Mouse (Mus musculus) midbrain, embryonic 15.5 days (tissue): ENCODE data around the gene Dnali1. TPM values are rescaled to one million over a fixed set of nuclear protein-coding genes. Genes with fewer than 3 reads are reported as not detected.

Experiments used
- ATAC-seq: fragments of 200-750 bp; cut with Nextera tagmentation; replicated peaks from 2 replicates; pipeline ENCODE4 v1.8.0; 2017; ENCODE audit warnings: moderate TSS enrichment
- H3K27ac ChIP-seq: fragments of 300-500 bp; sonication (generic); 2 replicates; pipeline ENCODE4 v1.5.1; 2015; ENCODE audit warnings: mild to moderate bottlenecking, inconsistent platforms
- H3K27me3 ChIP-seq: fragments of 300-500 bp; sonication (generic); replicated peaks from 2 replicates; pipeline ENCODE4 v1.6.1; 2015; ENCODE audit warnings: inconsistent platforms
- H3K36me3 ChIP-seq: fragments of 300-500 bp; sonication (generic); replicated peaks from 2 replicates; pipeline ENCODE4 v1.6.1; 2015; ENCODE audit warnings: inconsistent platforms
- H3K4me1 ChIP-seq: fragments of 300-500 bp; sonication (generic); 2 replicates; pipeline ENCODE4 v1.6.1; 2015; ENCODE audit warnings: inconsistent platforms
- H3K4me2 ChIP-seq: fragments of 300-500 bp; sonication (generic); 2 replicates; pipeline ENCODE4 v1.6.1; 2015; ENCODE audit warnings: inconsistent platforms, mild to moderate bottlenecking, moderate library complexity
- H3K4me3 ChIP-seq: fragments of 300-500 bp; sonication (generic); 2 replicates; pipeline ENCODE4 v1.5.1; 2015; ENCODE audit warnings: mild to moderate bottlenecking, inconsistent platforms
- H3K9ac ChIP-seq: fragments of 300-500 bp; sonication (generic); 2 replicates; pipeline ENCODE4 v1.6.1; 2015; ENCODE audit warnings: mild to moderate bottlenecking, inconsistent platforms
- H3K9me3 ChIP-seq: fragments of 300-500 bp; sonication (generic); 2 replicates; pipeline ENCODE4 v1.6.1; 2016; ENCODE audit warnings: inconsistent platforms
- WGBS: fragments of 180-500 bp; shearing (Covaris S2); methylation state at CpG from one replicate; pipeline ENCODE4 v1.1.7; 2015; ENCODE audit warnings: mixed read lengths; 5-methylcytosine and 5-hydroxymethylcytosine counted together
- polyA plus RNA-seq: library from polyadenylated mRNA; unstranded; fragments of >200 nt; fragmentation: Nextera tagmentation; extraction: Ambion mirVana; gene quantifications from 2 replicates; pipeline ENCODE4 v1.2.1, GENCODE M21; 2015

The Dnali1 gene
- polyA plus RNA-seq, 1 experiment from 2014 or later, result 1.5 TPM

DNA sequence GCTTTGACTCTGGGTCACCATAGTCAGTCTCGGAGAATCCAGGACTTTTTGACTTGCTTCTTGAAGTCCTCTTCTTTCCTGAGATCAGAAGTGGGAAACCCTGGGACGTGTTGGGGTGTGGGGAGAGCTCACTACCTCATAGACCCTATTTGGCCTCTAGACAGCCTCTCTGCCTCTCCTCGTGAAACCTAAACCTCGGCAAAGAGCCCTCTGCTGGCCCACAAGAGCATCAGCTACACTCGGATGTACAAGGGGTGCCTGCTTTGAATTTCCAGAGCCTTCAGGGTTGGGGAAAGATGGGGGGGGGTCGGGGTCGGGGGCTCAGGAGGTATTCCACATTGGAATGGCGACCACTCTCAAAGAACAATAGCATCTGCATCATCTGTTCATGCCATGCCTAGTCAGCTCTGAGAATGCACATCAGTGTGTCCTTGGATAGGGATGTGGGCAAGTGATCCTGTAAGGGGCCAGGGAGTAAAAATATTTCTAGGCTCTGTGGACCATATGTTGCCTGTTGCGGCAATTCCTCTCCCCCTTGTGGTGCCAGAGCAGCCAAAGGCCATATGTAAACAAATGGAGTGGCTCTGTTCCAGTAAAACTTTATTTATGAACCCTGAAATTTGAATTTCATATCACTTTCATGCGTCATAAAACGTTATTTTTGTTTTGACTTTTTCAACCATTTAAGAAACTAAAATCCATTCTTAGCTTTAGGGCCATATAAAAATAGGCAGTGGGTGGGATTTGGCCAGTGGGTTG is 44.5 kb downstream of the Dnali1 start:
- Histone ChIP-seq H3K4me2 (no peak overlapping the region), H3K9ac (no peak overlapping the region), H3K27me3 (no peaks in the 10 kb centered on the region), H3K4me1 (no peaks in the 10 kb centered on the region), H3K27ac (no peak overlapping the region), H3K36me3 (no peaks in the 10 kb centered on the region), H3K4me3 (no peak overlapping the region), H3K9me3 (no peaks in the 10 kb centered on the region)
- ATAC-seq, result no peak
- WGBS, result 37% methylated on average over 11 of the region's 11 CpGs

DNA sequence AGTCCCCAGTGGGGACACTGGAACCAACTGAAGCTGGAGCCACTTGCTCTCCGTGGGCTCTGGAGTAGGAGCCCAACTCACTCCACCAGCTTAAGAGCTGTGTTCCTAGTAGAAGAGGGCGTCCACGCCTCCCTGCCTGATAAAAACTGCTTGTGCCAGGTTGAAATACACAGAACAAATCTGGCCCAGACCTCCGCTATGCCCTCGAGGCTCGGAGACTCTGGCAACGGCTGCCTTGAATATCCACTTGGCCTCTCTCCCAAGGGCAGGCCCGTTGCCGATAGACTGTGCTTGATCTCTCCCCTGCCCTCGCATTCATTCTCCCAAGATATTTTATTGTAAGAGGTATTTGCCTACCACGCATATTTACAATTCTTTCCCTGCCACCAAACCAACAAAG is 48.1 kb downstream of the Dnali1 start:
- 78% methylated on average over 11 of the region's 11 CpGs for WGBS
- Histone ChIP-seq H3K9me3 (no peaks in the 10 kb centered on the region), H3K27me3 (no peaks in the 10 kb centered on the region), H3K9ac (no peak overlapping the region), H3K4me3 (no peak overlapping the region), H3K4me1 (no peaks in the 10 kb centered on the region), H3K4me2 (no peak overlapping the region), H3K36me3 (no peaks in the 10 kb centered on the region), H3K27ac (no peak overlapping the region)
- ATAC-seq, result no peak

GRCm38 (mm10) chr4:125015806-125016635 is 49.5 kb downstream of the Dnali1 start, which contains the start of gene Gnl2:
Gene Gnl2, plus strand, starts transcription at chr4:125016585.
- Histone ChIP-seq H3K9ac (no peak within 1 kb of the TSS), H3K4me2 (no peak within 1 kb of the TSS), H3K4me1 (no peaks in the 10 kb centered on the region), H3K27ac (no peak within 1 kb of the TSS), H3K4me3 (no peak within 1 kb of the TSS), H3K9me3 (no peaks in the 10 kb centered on the region), H3K36me3 (no peaks in the 10 kb centered on the region), H3K27me3 (no peaks in the 10 kb centered on the region)
- ATAC-seq, result no peak
- WGBS, result 89% methylated on average over 10 of the region's 10 CpGs

DNA sequence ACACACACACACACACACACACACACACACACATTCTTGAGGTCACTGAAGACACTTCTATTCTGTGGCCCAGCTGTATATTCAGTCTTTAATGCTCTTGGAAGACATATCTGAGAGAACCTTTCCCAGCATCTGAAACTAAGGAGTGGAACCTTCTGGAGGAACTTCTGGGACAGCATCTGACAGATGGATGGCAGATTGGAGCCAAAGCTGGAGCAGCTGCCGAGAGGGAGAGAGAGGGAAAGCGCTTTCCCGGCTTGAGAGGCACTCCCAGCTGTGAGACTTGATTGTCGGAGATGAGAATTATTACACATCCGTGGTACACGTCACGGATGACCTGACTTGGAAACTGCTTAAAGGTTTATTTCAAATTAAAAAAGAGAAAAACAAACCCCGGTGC is 56.8 kb downstream of the Dnali1 start:
- H3K4me2 ChIP-seq, result no peak overlapping the region
- 65% methylated on average over 8 of the region's 8 CpGs for WGBS
- no peaks in the 10 kb centered on the region for H3K36me3 ChIP-seq
- no peaks in the 10 kb centered on the region for H3K9me3 ChIP-seq
- ATAC-seq, result no peak
- no peak overlapping the region for H3K4me3 ChIP-seq
- H3K27me3 ChIP-seq, result no peaks in the 10 kb centered on the region
- no peak overlapping the region for H3K27ac ChIP-seq
- H3K4me1 ChIP-seq, result no peaks in the 10 kb centered on the region
- H3K9ac ChIP-seq, result no peak overlapping the region

- no peaks in the 10 kb centered on the region for H3K36me3 ChIP-seq
- no peaks in the 10 kb centered on the region for H3K4me1 ChIP-seq
- no peaks in the 10 kb centered on the region for H3K27me3 ChIP-seq
- no peak for ATAC-seq
- WGBS, result 56% methylated on average over 6 of the region's 6 CpGs
- H3K27ac ChIP-seq, result no peak overlapping the region
- no peak overlapping the region for H3K4me2 ChIP-seq
- no peak overlapping the region for H3K9ac ChIP-seq
- H3K9me3 ChIP-seq, result no peaks in the 10 kb centered on the region
- H3K4me3 ChIP-seq, result no peak overlapping the region
Observed at GRCm38 (mm10) chr4:125008220-125008619, 57.3 kb downstream of the Dnali1 start.

DNA sequence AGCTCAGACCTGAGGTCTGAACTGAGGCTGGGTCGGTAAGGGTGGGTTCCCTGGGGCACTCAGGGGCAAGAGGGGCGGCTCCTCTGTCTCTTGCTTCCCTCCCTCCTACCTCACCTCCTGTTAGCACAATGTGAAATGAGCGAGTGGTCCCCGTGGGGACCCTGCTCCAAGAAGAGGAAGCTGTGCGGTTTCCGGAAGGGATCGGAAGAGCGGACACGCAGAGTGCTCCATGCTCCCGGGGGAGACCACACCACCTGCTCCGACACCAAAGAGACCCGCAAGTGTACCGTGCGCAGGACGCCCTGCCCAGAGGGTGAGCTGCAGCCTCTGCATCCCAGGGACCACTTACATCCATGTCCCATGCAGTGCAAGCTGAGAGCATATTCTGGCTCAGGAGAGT is 58.0 kb downstream of the Dnali1 start:
- Histone ChIP-seq H3K27me3 (no peaks in the 10 kb centered on the region), H3K9ac (no peak overlapping the region), H3K4me2 (no peak overlapping the region), H3K27ac (no peak overlapping the region), H3K4me1 (no peaks in the 10 kb centered on the region), H3K4me3 (no peak overlapping the region), H3K9me3 (no peaks in the 10 kb centered on the region), H3K36me3 (no peaks in the 10 kb centered on the region)
- no peak for ATAC-seq
- 56% methylated on average over 15 of the region's 15 CpGs for WGBS

Other genes starting within 250 kb of the Dnali1 start
- gene Yrdc, start 215.0 kb downstream of the Dnali1 start, polyA plus RNA-seq, result 49.2 and 50.5 TPM in 2 replicates
- gene 1110065P20Rik, start 214.5 kb downstream of the Dnali1 start, polyA plus RNA-seq, result 94.8 and 95.8 TPM in 2 replicates
- gene Maneal, start 203.5 kb downstream of the Dnali1 start, polyA plus RNA-seq, result 13.8 and 14.2 TPM in 2 replicates
- 16.1 and 16.3 TPM in 2 replicates for gene Epha10, start 184.8 kb downstream of the Dnali1 start, polyA plus RNA-seq
- 14.3 and 16.9 TPM in 2 replicates for gene 9930104L06Rik, start 128.7 kb downstream of the Dnali1 start, polyA plus RNA-seq
- 24.8 and 30.6 TPM in 2 replicates for gene Cdca8, start 126.4 kb downstream of the Dnali1 start, polyA plus RNA-seq
- gene Rspo1, start 79.3 kb downstream of the Dnali1 start, polyA plus RNA-seq, result 2.4 and 3.7 TPM in 2 replicates
- 96.9 and 104 TPM in 2 replicates for gene Gnl2, start 49.1 kb downstream of the Dnali1 start, polyA plus RNA-seq
- gene Snip1, start 969 bp upstream of the Dnali1 start, polyA plus RNA-seq, result 27.3 and 28.1 TPM in 2 replicates
- gene Meaf6, start 19.4 kb upstream of the Dnali1 start, polyA plus RNA-seq, result 152 and 168 TPM in 2 replicates
- 0.15 TPM in 2 replicates for gene Zc3h12a, start 62.1 kb upstream of the Dnali1 start, polyA plus RNA-seq